Mouse (Mus musculus) bone marrow, adult 2 months (tissue): ENCODE data around the gene Coq5.

ENCODE experiments used
- CTCF ChIP-seq: fragments of 200-500 bp; IDR thresholded peaks from 2 replicates; pipeline ENCODE4 v1.5.1; 2011; ENCODE audit warnings: low read length, control low read depth; ENCODE audit not compliant: control insufficient read depth, insufficient read depth
- POLR2A ChIP-seq: fragments of 200-500 bp; IDR thresholded peaks from 2 replicates; pipeline ENCODE4 v1.6.1; 2011; ENCODE audit warnings: low read depth, mild to moderate bottlenecking, control low read depth, low read length, borderline replicate concordance; ENCODE audit not compliant: control insufficient read depth

DNA sequence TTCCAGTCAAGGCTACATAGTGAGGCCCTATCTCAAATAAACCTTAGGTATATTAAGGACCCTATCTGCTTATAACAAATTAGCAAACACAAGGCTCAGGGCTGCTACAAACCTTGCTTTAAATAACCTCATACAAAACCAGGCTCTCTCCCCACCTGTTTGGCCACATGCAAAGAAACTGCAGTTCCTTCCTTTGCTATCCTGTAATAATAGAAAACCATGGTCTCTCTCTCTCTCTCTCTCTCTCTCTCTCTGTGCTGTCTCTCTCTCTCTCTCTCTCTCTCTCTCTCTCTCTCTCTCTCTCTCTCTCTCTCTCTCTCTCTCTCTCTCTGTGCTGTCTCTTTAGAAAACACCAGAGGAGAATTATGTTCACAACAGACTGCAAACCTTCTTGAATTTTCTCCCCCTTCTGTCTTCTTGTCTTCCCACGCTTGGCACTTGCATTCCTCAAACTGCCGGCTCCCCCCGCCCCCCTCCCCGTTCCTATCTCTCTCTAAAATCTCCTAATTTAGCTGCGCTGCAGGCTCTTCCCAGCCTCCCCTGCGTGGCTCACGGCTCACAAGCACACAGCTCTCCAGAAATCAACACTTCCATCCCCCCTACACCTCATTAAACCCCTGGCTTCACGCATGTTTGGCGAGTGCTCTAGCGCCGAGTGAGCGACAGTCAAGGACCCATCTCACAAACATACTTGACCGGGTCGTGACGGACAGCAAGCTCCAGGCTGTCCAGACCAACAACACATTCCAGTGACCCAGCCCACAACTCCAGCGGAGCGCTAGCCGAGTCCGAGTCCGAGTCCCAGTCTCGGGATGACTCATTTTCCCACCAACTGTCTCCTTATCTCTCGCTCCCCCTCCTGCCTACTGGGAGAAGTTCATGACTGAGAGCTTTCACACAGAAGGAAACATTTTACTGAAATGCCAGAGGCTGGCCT is 39.8 kb downstream of the Coq5 start:
- peak; percentile 33; the same call in 1 of the 2 replicates for TF ChIP-seq CTCF
- TF ChIP-seq POLR2A: no peak
